Mouse (Mus musculus) ovary, adult 10 weeks (tissue): Measurements from ENCODE around the gene Mfap5. TPM values are rescaled to one million over a fixed set of nuclear protein-coding genes. Genes with fewer than 3 reads are reported as not detected.

Experiments
- polyA plus RNA-seq: library from polyadenylated mRNA; stranded (reverse); fragments of 350-450 nt; fragmentation: Illumina TruSeq; extraction: RNeasy Lipid Tissue Mini Kit (QIAGEN cat#74804); gene quantifications from one replicate; pipeline ENCODE4 v1.2.3, GENCODE M21; 2014

Gene Mfap5
- 33.2 TPM for polyA plus RNA-seq

GRCm38 (mm10) chr6:122505545-122505944 is at the start of gene Mfap5:
Gene Mfap5 (plus strand): TSS chr6:122505845.

GRCm38 (mm10) chr6:122498661-122499060 is 7.0 kb upstream of the Mfap5 start, which contains the start of gene Rimklb:
Gene Rimklb (minus strand): TSS chr6:122498761.

GRCm38 (mm10) chr6:122553606-122554005 is 48.0 kb downstream of the Mfap5 start, which contains the start of gene Aicda:
Gene Aicda (plus strand): TSS chr6:122553801.

Other genes starting within 250 kb of the Mfap5 start
- gene Klrg1, start 223.0 kb upstream of the Mfap5 start, polyA plus RNA-seq = 0.34 TPM
- gene M6pr, start 197.1 kb upstream of the Mfap5 start, polyA plus RNA-seq = 234 TPM
- 4.2 TPM for gene Phc1, start 165.3 kb upstream of the Mfap5 start, polyA plus RNA-seq
- 81.0 TPM for gene Rimklb, start 7.1 kb upstream of the Mfap5 start, polyA plus RNA-seq
- 4.4 TPM for gene Aicda, start 48.0 kb downstream of the Mfap5 start, polyA plus RNA-seq
- 25.7 TPM for gene Apobec1, start 96.6 kb downstream of the Mfap5 start, polyA plus RNA-seq
- gene Gdf3, start 104.2 kb downstream of the Mfap5 start, polyA plus RNA-seq = not detected
- 36.9 TPM for gene Dppa3, start 120.6 kb downstream of the Mfap5 start, polyA plus RNA-seq
- 0.23 TPM for gene Nanog, start 201.6 kb downstream of the Mfap5 start, polyA plus RNA-seq